Mouse (Mus musculus): ENCODE results near the gene Gm5089. TPM values are rescaled to one million over a fixed set of nuclear protein-coding genes. Genes with fewer than 3 reads are reported as not detected.

Gm5089 gene
- total and polyA plus RNA-seq, 2 experiments from 2014 or later, result not detected

DNA sequence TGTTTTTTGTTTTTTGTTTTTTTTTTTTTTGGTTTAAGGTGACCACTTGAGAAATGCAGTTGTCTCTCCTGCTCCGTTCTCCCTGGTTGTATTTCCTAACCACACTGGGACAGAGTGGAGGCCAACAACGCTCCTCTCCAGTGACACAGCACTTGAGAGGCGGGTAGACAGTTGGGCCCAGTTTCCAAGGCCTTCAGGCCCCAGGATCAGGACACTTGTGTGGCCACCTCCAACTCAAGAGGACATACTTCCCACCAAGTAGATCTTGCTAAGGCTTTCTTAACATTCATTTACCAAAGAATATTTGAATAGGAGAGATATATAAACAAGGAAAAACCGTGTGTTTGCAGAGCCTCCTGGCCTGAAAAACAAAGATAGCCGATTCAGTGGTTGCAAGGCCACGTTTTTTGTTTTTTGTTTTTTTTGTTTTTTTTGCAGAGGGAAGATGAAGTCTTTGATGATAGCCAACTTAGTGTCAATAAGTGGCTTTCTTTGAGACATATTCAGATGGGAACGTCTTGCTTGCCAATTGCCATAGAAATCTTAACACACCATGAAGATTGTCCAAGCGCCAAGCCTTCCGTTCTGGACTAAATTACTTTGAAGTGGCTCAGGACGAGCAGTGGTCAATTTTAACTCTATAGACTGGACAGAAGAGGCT is 4.1 kb upstream of the Gm5089 start:
- Histone ChIP-seq H3K9me3 (replicated peaks; ENCODE audit: control insufficient read depth, low read length) (no peaks in the 10 kb centered on the region), H3K4me3 (ENCODE audit: low read depth, low read length) (no peak overlapping the region), H3K9ac (replicated peaks; ENCODE audit: low read depth, low read length) (no peak overlapping the region), H3K4me1 (ENCODE audit: control insufficient read depth, insufficient read depth) (no peaks in the 10 kb centered on the region), H3K36me3 (replicated peaks; ENCODE audit: control insufficient read depth, insufficient read depth, low read length) (no peaks in the 10 kb centered on the region), H3K27me3 (ENCODE audit: control insufficient read depth, insufficient read depth, low read length) (peaks cover 70% of the 10 kb centered on the region), H3K27ac (ENCODE audit: low read depth) (no peak overlapping the region), H3K4me2 (ENCODE audit: low read depth, low read length) (no peak overlapping the region)
- no peak for TF ChIP-seq CTCF (IDR thresholded peaks at IDR 0.05; ENCODE audit: low read depth)
- no peak for TF ChIP-seq EP300 (IDR thresholded peaks at IDR 0.05; ENCODE audit: low read depth)
- ATAC-seq (ENCODE audit: insufficient read depth, low read depth) (no peak), DNase-seq (ENCODE audit: low spot score) (no peak)
- WGBS, result 84% methylated on average over 10 of the region's 10 CpGs

DNA sequence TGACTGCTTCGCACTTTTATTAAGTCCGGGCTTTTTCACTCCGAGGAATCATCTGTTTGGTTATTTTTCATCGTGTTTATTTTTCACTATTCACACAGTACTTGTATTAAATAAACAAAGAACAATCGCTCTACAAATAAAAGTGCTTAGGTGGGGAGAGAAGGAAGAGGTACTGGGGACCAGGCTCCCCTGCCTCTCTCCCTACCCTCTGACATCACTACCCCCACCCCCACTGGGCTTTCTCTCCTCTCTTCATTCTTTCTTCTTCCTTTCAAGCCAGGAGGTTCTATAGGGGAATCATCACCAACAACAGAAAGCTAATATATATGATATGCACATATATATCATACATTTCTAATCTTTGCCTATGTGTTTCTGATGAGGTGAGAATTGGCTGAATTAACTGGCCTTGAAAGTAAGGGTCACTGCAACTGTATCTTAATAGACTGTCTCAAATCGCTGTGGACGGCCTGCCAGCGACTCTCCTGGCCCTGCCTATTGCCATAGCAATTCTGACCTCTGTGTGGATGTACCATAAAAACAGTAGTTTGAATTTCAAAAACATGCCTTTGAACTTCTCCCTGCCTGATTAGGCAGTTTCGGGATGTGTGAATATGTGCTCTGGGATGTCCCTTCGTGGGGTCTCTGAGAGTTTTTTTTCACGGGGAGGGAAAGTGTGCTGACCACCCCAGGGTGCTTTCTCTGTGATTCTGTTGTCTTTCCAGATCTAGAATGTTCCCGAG is 3.3 kb upstream of the Gm5089 start:
- H3K4me2 ChIP-seq (ENCODE audit: low read depth, low read length), result peak overlapping the region; percentile 49
- no peaks in the 10 kb centered on the region for H3K36me3 ChIP-seq (replicated peaks; ENCODE audit: control insufficient read depth, insufficient read depth, low read length)
- H3K4me3 ChIP-seq (ENCODE audit: low read depth, low read length), result peak overlapping the region; percentile 32
- H3K27ac ChIP-seq (ENCODE audit: low read depth), result no peak overlapping the region
- no peaks in the 10 kb centered on the region for H3K4me1 ChIP-seq (ENCODE audit: control insufficient read depth, insufficient read depth)
- TF ChIP-seq EP300 (IDR thresholded peaks at IDR 0.05; ENCODE audit: low read depth), result no peak
- no peak for TF ChIP-seq CTCF (IDR thresholded peaks at IDR 0.05; ENCODE audit: low read depth)
- no peak for ATAC-seq (ENCODE audit: insufficient read depth, low read depth)
- no peak for DNase-seq (ENCODE audit: low spot score)
- peaks cover 74% of the 10 kb centered on the region for H3K27me3 ChIP-seq (ENCODE audit: control insufficient read depth, insufficient read depth, low read length)
- H3K9me3 ChIP-seq (replicated peaks; ENCODE audit: control insufficient read depth, low read length), result no peaks in the 10 kb centered on the region
- WGBS, result 35% methylated on average over 12 of the region's 12 CpGs
- H3K9ac ChIP-seq (replicated peaks; ENCODE audit: low read depth, low read length), result no peak overlapping the region

DNA sequence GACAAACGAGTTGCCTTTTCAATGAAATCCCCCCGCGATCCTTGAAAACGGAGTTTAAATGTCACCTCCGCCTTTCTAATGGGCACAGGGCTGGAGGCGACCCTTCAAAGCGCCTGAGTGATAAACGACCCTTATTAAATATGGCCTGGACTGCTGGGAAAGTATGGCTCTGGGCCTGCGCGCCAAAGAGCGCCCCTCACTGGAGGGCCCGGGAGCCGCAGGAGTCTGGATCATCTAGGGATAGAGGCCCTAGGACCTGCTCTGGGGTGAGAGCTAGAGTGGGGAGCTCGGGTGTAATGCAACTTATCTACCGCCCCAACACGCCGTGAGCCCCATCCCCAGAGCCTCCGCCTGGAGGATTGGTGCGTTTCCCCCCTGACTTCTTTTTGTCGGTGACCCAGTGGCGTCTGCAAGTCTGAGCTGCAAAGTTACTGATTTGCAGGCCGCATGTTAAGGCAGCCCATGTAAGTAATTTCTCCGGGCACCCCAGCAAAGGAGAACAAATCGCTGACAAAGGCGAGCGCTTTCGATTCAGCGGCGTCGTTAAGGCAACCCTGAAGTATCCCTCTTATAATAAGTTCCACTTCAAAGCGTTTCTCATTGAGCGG is 2.6 kb upstream of the Gm5089 start:
- H3K36me3 ChIP-seq (replicated peaks; ENCODE audit: control insufficient read depth, insufficient read depth, low read length), result no peaks in the 10 kb centered on the region
- H3K27me3 ChIP-seq (ENCODE audit: control insufficient read depth, insufficient read depth, low read length), result peaks cover 81% of the 10 kb centered on the region
- no peaks in the 10 kb centered on the region for H3K4me1 ChIP-seq (ENCODE audit: control insufficient read depth, insufficient read depth)
- no peak for TF ChIP-seq EP300 (IDR thresholded peaks at IDR 0.05; ENCODE audit: low read depth)
- no peak for TF ChIP-seq CTCF (IDR thresholded peaks at IDR 0.05; ENCODE audit: low read depth)
- no peak for DNase-seq (ENCODE audit: low spot score)
- H3K9me3 ChIP-seq (replicated peaks; ENCODE audit: control insufficient read depth, low read length), result no peaks in the 10 kb centered on the region
- H3K4me3 ChIP-seq (ENCODE audit: low read depth, low read length), result peak overlapping the region; percentile 32
- 12% methylated on average over 32 of the region's 32 CpGs for WGBS
- H3K9ac ChIP-seq (replicated peaks; ENCODE audit: low read depth, low read length), result no peak overlapping the region
- peak overlapping the region; percentile 49 for H3K4me2 ChIP-seq (ENCODE audit: low read depth, low read length)
- H3K27ac ChIP-seq (ENCODE audit: low read depth), result no peak overlapping the region
- ATAC-seq (ENCODE audit: insufficient read depth, low read depth), result no peak

DNA sequence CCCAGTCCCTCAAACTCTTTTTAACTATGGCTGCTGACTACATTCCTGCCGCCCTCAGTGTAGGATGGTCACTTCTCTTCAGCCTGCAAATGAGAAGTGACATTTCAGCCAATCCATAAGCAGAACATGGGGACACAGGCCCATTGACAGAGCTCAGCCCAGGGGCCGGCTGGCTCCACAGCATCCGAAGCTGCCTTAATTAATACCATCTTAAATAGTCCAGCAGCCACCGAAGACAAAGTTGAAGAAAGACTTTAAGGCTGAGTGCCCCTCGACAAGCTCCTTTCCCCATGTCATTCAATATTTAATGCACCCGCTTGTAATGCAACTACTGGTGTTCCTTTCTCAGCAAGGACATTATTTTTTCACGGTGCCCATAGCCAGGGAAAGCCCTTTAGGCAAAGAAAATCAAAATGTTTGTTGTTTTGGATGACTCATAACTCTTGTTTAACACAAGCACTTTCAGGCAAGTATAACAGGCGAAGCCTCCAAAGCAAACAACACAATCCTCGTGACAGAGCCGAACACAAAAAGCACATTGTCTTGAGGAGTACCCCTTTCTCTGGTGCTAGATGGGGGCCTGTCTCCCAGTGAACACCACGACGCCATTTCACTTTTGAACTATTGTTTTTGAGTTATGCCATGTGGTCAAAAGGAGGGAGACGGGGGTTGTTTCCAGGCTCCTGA is 1.9 kb upstream of the Gm5089 start:
- TF ChIP-seq EP300 (IDR thresholded peaks at IDR 0.05; ENCODE audit: low read depth), result no peak
- no peak for TF ChIP-seq CTCF (IDR thresholded peaks at IDR 0.05; ENCODE audit: low read depth)
- DNase-seq (ENCODE audit: low spot score) (no peak), ATAC-seq (ENCODE audit: insufficient read depth, low read depth) (no peak)
- 68% methylated on average over 13 of the region's 13 CpGs for WGBS
- peaks cover 85% of the 10 kb centered on the region for H3K27me3 ChIP-seq (ENCODE audit: control insufficient read depth, insufficient read depth, low read length)
- H3K27ac ChIP-seq (ENCODE audit: low read depth), result no peak overlapping the region
- no peak overlapping the region for H3K4me2 ChIP-seq (ENCODE audit: low read depth, low read length)
- H3K9me3 ChIP-seq (replicated peaks; ENCODE audit: control insufficient read depth, low read length), result no peaks in the 10 kb centered on the region
- H3K4me1 ChIP-seq (ENCODE audit: control insufficient read depth, insufficient read depth), result no peaks in the 10 kb centered on the region
- no peaks in the 10 kb centered on the region for H3K36me3 ChIP-seq (replicated peaks; ENCODE audit: control insufficient read depth, insufficient read depth, low read length)
- no peak overlapping the region for H3K4me3 ChIP-seq (ENCODE audit: low read depth, low read length)
- no peak overlapping the region for H3K9ac ChIP-seq (replicated peaks; ENCODE audit: low read depth, low read length)

DNA sequence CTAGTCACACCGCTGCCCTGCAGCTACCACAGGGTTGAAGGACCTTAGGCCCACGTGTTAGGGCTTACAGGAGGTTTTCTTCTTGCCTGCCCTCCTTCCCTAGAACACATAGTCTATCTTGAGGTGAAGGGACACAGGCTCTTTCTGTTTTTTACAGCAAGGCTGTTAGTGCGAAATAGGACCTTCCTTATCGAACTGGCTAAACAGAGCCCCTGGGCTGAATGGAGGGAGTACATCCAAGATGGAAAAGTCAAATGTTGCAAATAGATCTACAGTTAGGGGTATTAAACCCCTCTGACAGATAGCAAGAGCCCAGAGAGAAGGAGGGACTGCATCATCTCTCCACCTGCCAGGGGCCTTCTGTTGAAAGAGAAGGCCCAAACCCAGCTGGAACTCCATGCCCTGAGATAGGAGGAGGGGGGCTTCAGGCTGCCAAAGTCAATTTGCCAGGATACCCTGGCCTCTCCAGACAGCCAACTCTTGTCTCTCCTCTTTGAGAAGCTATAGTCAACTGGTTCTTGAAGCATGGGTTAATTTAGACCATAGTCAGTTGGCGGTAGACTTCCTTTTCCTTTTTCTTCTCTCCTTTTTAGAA is 733 bp upstream of the Gm5089 start:
- no peaks in the 10 kb centered on the region for H3K36me3 ChIP-seq (replicated peaks; ENCODE audit: control insufficient read depth, insufficient read depth, low read length)
- no peak for TF ChIP-seq CTCF (IDR thresholded peaks at IDR 0.05; ENCODE audit: low read depth)
- TF ChIP-seq EP300 (IDR thresholded peaks at IDR 0.05; ENCODE audit: low read depth), result no peak
- no peak overlapping the region for H3K27ac ChIP-seq (ENCODE audit: low read depth)
- H3K9ac ChIP-seq (replicated peaks; ENCODE audit: low read depth, low read length), result no peak overlapping the region
- H3K4me1 ChIP-seq (ENCODE audit: control insufficient read depth, insufficient read depth), result no peaks in the 10 kb centered on the region
- H3K4me2 ChIP-seq (ENCODE audit: low read depth, low read length), result 0 out of 2 replicates have a peak overlapping the region, but pooled peaks have one; percentile 82
- peaks cover 97% of the 10 kb centered on the region for H3K27me3 ChIP-seq (ENCODE audit: control insufficient read depth, insufficient read depth, low read length)
- H3K9me3 ChIP-seq (replicated peaks; ENCODE audit: control insufficient read depth, low read length), result no peaks in the 10 kb centered on the region
- H3K4me3 ChIP-seq (ENCODE audit: low read depth, low read length), result peak overlapping the region; percentile 48; the same call in 1 of the 2 replicates
- DNase-seq (ENCODE audit: low spot score) (no peak), ATAC-seq (ENCODE audit: insufficient read depth, low read depth) (no peak)
- WGBS, result 75% methylated on average over 5 of the region's 5 CpGs

All from heart, postnatal 0 days (tissue).